Mouse (Mus musculus) limb, embryonic 14.5 days (tissue): Measurements from ENCODE around the gene Dbn1. TPM values are rescaled to one million over a fixed set of nuclear protein-coding genes. Genes with fewer than 3 reads are reported as not detected.

ENCODE experiments used
- ATAC-seq: fragments of 200-750 bp; cut with Nextera tagmentation; 2 replicates; pipeline ENCODE4 v1.8.0; 2017; ENCODE audit warnings: low read depth, moderate number of reproducible peaks, moderate TSS enrichment; ENCODE audit not compliant: low FRiP score
- DNase-seq: peaks from one replicate; pipeline ENCODE4 v3.0.0-alpha.2; 2015; ENCODE audit warnings: low spot score
- H3K27ac ChIP-seq: fragments of 300-500 bp; sonication (generic); replicated peaks from 2 replicates; pipeline ENCODE4 v1.5.1; 2014; ENCODE audit warnings: low read depth, mild to moderate bottlenecking, low read length, moderate library complexity, mixed read lengths
- H3K27me3 ChIP-seq: fragments of 300-500 bp; sonication (generic); 2 replicates; pipeline ENCODE4 v1.6.1; 2014; ENCODE audit warnings: low read length, mixed read lengths; ENCODE audit not compliant: control insufficient read depth, insufficient read depth
- H3K36me3 ChIP-seq: fragments of 300-500 bp; sonication (generic); 2 replicates; pipeline ENCODE4 v1.6.1; 2014; ENCODE audit warnings: mild to moderate bottlenecking, low read length, moderate library complexity, mixed read lengths; ENCODE audit not compliant: control insufficient read depth, insufficient read depth
- H3K4me1 ChIP-seq: fragments of 300-500 bp; sonication (generic); 2 replicates; pipeline ENCODE4 v1.6.1; 2014; ENCODE audit warnings: antibody characterized with exemption, low read length, mixed read lengths; ENCODE audit not compliant: control insufficient read depth, insufficient read depth
- H3K4me2 ChIP-seq: fragments of 300-500 bp; sonication (generic); replicated peaks from 2 replicates; pipeline ENCODE4 v1.6.1; 2014; ENCODE audit warnings: low read depth, mild to moderate bottlenecking, low read length, moderate library complexity; ENCODE audit not compliant: severe bottlenecking
- H3K4me3 ChIP-seq: fragments of 300-500 bp; sonication (generic); replicated peaks from 2 replicates; pipeline ENCODE4 v1.5.1; 2014; ENCODE audit warnings: low read length
- H3K9ac ChIP-seq: fragments of 300-500 bp; sonication (generic); 2 replicates; pipeline ENCODE4 v1.6.1; 2014; ENCODE audit warnings: mild to moderate bottlenecking, low read depth, low read length, moderate library complexity; ENCODE audit not compliant: severe bottlenecking
- H3K9me3 ChIP-seq: fragments of 300-500 bp; sonication (generic); 2 replicates; pipeline ENCODE4 v1.6.1; 2016; ENCODE audit warnings: low read length; ENCODE audit not compliant: control insufficient read depth
- POLR2A ChIP-seq: fragments of 200-500 bp; IDR thresholded peaks from 2 replicates; pipeline ENCODE4 v1.8.0; 2012; ENCODE audit warnings: inconsistent platforms, mild to moderate bottlenecking, moderate library complexity, borderline replicate concordance; ENCODE audit not compliant: insufficient read depth, insufficient read length; ENCODE audit errors: extremely low read depth
- WGBS: fragments of 180-500 bp; shearing (Covaris S2); extraction: QIAGEN DNeasy Blood & Tissue Kit; methylation state at CpG from one replicate; pipeline ENCODE4 v1.1.7; 2014; 5-methylcytosine and 5-hydroxymethylcytosine counted together
- polyA plus RNA-seq, 2 experiments: library from polyadenylated mRNA; depleted of rRNA in 1 of 2; stranded (reverse) in 1 of 2; unstranded in 1 of 2; fragments of >200 nt; fragmentation: Nextera tagmentation in 1 of 2; extraction: Ambion mirVana in 1 of 2; gene quantifications; 2 replicates each; pipeline versions ENCODE4 v1.2.1 to v1.2.3; 2012 to 2014

Dbn1 gene
- polyA plus RNA-seq, 2 experiments: 153 to 266 TPM

DNA sequence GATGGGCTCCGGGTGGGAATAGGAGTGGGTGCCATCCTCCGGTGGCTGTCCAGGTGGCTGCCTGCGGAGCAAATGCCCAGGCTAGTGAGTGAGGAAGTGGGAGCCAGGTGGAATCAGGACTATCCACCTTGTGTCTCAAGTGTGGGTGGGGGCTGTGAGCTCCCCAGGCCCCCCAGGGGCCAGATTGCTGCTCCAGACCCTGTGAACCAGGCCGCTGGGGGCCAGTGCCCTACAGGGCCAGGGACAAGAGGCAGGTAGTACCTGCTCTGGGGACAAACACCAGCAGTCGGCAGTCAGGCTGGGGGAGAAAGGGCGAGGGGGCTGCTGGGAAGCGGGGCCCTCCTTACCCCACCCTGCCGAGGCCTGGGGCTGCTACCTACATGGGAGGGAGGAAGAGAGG, 11.7 kb downstream of the Dbn1 start:
- no peaks in the 10 kb centered on the region for H3K9me3 ChIP-seq
- H3K9ac ChIP-seq: no peak overlapping the region
- H3K4me1 ChIP-seq: peaks cover 11% of the 10 kb centered on the region; the same call in 1 of the 2 replicates
- TF ChIP-seq POLR2A: no peak
- peaks cover 74% of the 10 kb centered on the region for H3K36me3 ChIP-seq
- 90% methylated on average over 8 of the region's 8 CpGs for WGBS
- no peak overlapping the region for H3K27ac ChIP-seq
- DNase-seq: no peak
- H3K4me2 ChIP-seq: no peak overlapping the region
- H3K4me3 ChIP-seq: no peak overlapping the region
- no peaks in the 10 kb centered on the region for H3K27me3 ChIP-seq
- no peak for ATAC-seq

DNA sequence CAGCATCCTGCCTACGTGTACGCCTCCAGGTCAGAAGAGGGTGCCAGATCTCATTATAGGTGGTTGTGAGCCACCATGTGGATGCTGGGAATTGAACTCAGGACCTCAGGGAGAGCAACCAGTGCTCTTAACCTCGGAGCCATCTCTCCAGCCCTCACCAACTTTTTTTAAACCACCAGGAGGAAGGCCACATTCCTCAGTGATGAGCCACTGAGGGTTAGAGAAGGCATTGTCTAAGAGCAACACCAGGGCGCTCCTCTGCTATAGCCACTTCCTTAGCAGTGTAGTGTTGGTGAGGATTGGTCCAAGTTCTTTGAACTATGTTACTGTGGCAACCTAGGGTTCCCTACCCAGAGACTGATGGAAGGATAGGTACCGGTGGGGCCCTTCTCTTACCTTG, 12.2 kb downstream of the Dbn1 start:
- peaks cover 15% of the 10 kb centered on the region for H3K4me1 ChIP-seq
- H3K4me2 ChIP-seq: no peak overlapping the region
- peaks cover 69% of the 10 kb centered on the region for H3K36me3 ChIP-seq
- H3K27ac ChIP-seq: no peak overlapping the region
- TF ChIP-seq POLR2A: no peak
- WGBS: 88% methylated on average over 5 of the region's 5 CpGs
- no peak for ATAC-seq
- no peaks in the 10 kb centered on the region for H3K27me3 ChIP-seq
- no peak for DNase-seq
- no peak overlapping the region for H3K9ac ChIP-seq
- no peaks in the 10 kb centered on the region for H3K9me3 ChIP-seq
- no peak overlapping the region for H3K4me3 ChIP-seq

DNA sequence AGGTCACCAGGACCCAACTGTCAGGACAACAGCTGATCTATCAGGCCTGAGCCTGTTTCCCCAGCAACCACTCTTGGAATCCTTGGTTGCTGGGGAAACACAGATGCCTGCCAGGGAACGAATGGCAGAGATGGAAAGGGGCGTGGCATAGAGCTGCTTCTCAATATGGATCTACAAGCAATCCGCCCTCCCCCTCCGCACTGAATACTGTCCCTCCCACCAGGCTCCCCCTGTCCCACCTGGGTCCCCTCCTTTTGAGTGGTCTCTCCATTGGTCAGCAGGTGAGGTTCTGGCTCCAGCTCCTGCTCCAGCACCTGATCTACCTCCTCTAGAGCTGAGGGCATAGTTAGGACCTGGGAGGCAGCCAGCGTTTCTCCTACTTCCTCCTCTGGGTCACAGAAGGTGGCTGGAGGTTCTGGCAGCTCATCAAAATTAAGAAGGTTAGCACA, 13.3 kb downstream of the Dbn1 start:
- no peaks in the 10 kb centered on the region for H3K9me3 ChIP-seq
- H3K4me3 ChIP-seq: no peak overlapping the region
- no peak overlapping the region for H3K27ac ChIP-seq
- WGBS: 56% methylated on average over 5 of the region's 5 CpGs
- ATAC-seq (no peak), DNase-seq (peak; percentile 64)
- peaks cover 16% of the 10 kb centered on the region for H3K4me1 ChIP-seq
- peaks cover 58% of the 10 kb centered on the region for H3K36me3 ChIP-seq
- TF ChIP-seq POLR2A: no peak
- H3K4me2 ChIP-seq: no peak overlapping the region
- H3K9ac ChIP-seq: no peak overlapping the region
- H3K27me3 ChIP-seq: no peaks in the 10 kb centered on the region

DNA sequence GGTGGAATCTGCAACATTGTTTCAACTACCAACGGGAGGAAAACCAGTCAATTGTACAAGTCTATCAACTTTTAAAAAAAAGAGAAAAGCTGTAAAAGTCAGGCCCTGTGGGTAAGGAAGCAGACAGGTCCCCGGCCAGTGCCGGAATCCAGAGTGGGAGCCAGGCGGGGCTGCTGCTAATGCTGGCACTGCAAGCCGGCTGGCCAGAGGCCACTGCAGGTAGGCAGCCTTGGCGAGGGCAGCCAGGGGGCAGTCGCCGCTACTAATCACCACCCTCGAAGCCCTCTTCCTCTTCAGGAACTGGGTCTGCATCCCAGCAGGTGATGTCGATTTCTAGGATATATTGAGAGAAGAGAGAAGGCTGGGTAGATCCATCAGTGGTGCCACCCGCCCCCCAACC, 13.9 kb downstream of the Dbn1 start:
- no peak for TF ChIP-seq POLR2A
- Histone ChIP-seq H3K36me3 (peaks cover 51% of the 10 kb centered on the region), H3K27me3 (no peaks in the 10 kb centered on the region), H3K9me3 (no peaks in the 10 kb centered on the region), H3K4me2 (no peak overlapping the region), H3K9ac (no peak overlapping the region), H3K4me1 (peaks cover 16% of the 10 kb centered on the region), H3K4me3 (no peak overlapping the region), H3K27ac (no peak overlapping the region)
- no peak for DNase-seq
- ATAC-seq: no peak
- 52% methylated on average over 11 of the region's 11 CpGs for WGBS

DNA sequence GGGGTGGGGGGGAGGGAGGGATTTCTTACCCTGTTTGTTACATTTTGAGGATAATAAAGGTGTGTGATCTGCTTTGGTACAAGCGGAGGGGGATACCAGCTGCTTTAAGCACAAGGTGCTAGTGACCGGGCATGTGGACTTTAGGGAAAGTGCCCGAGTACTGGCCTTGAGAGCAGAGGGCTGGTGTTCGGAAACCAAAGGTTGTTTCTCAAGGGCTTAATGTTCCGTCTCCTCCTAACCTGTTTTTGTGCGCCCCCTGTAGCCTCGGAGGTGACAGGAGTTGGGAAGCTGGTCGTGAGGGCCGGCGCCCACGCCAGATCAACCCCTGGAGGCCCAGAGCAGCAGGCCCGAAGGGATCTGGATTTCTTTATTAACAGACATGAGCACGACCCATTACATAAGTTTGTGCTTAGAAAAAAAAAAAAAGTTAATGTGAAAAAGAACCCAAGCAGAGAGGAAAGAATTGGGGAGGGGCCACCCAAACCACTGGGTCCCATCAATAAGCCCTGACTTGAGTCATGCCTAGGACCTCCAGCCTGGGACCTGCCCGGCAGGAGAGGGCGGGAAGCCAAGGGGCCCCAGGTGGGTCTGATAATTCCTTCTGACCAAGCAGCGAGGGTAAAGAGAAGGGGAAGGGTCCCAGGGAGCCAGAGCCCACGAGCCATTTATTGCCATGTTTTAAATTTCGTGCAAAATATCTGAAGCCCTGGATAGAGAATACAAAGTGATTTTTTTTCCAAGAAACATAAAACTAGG, 14.7 kb downstream of the Dbn1 start:
- peak overlapping the region; percentile 75; the same call in 1 of the 2 replicates for H3K27ac ChIP-seq

More for the DNA sequence above, 14.7 kb downstream of the Dbn1 start:
- peak overlapping the region; percentile 61 for H3K4me3 ChIP-seq
- peaks cover 16% of the 10 kb centered on the region for H3K4me1 ChIP-seq
- H3K9me3 ChIP-seq: no peaks in the 10 kb centered on the region
- 15% methylated on average over 18 of the region's 18 CpGs for WGBS
- no peaks in the 10 kb centered on the region for H3K27me3 ChIP-seq
- TF ChIP-seq POLR2A: no peak
- ATAC-seq (no peak), DNase-seq (no peak)
- H3K4me2 ChIP-seq: peak overlapping the region; percentile 100
- peak overlapping the region; percentile 72 for H3K9ac ChIP-seq
- H3K36me3 ChIP-seq: peaks cover 47% of the 10 kb centered on the region
